Mouse (Mus musculus): Measurements from ENCODE around the gene Morn1. TPM values are rescaled to one million over a fixed set of nuclear protein-coding genes. Genes with fewer than 3 reads are reported as not detected.

Gene Morn1
- polyA plus RNA-seq, 1 experiment from 2014 or later = 3.0 TPM

- no peak for ATAC-seq
- no peaks in the 10 kb centered on the region for H3K9me3 ChIP-seq
- H3K9ac ChIP-seq = no peak overlapping the region
- H3K36me3 ChIP-seq = peaks cover 36% of the 10 kb centered on the region
- H3K27ac ChIP-seq = no peak overlapping the region
- H3K27me3 ChIP-seq (replicated peaks) = no peaks in the 10 kb centered on the region
- peaks cover 27% of the 10 kb centered on the region for H3K4me1 ChIP-seq (replicated peaks)
- no peak overlapping the region for H3K4me2 ChIP-seq (replicated peaks)
- no peak overlapping the region for H3K4me3 ChIP-seq (replicated peaks)
- WGBS = 86% methylated on average over 27 of the region's 27 CpGs
Observed at GRCm38 (mm10) chr4:155157871-155158542, 71.6 kb downstream of the Morn1 start.

GRCm38 (mm10) chr4:155158543-155158917 is 72.2 kb downstream of the Morn1 start:
- ATAC-seq = no peak
- H3K4me2 ChIP-seq (replicated peaks) = no peak overlapping the region
- no peaks in the 10 kb centered on the region for H3K9me3 ChIP-seq
- no peak overlapping the region for H3K9ac ChIP-seq
- WGBS = 70% methylated on average over 8 of the region's 8 CpGs
- no peak overlapping the region for H3K4me3 ChIP-seq (replicated peaks)
- H3K27me3 ChIP-seq (replicated peaks) = no peaks in the 10 kb centered on the region
- peaks cover 36% of the 10 kb centered on the region for H3K36me3 ChIP-seq
- H3K4me1 ChIP-seq (replicated peaks) = peaks cover 32% of the 10 kb centered on the region
- H3K27ac ChIP-seq = no peak overlapping the region

- peak; percentile 72 for ATAC-seq
Observed at GRCm38 (mm10) chr4:155162433-155163319, 76.3 kb downstream of the Morn1 start.

GRCm38 (mm10) chr4:155163320-155163651 is 76.9 kb downstream of the Morn1 start:
- Histone ChIP-seq H3K9me3 (no peaks in the 10 kb centered on the region), H3K27me3 (replicated peaks) (no peaks in the 10 kb centered on the region), H3K4me3 (replicated peaks) (no peak overlapping the region), H3K4me1 (replicated peaks) (peaks cover 46% of the 10 kb centered on the region), H3K9ac (peak overlapping the region; percentile 23; the same call in 1 of the 2 replicates), H3K36me3 (peaks cover 12% of the 10 kb centered on the region), H3K4me2 (replicated peaks) (peak overlapping the region; percentile 27), H3K27ac (peak overlapping the region; percentile 81)
- 33% methylated on average over 4 of the region's 4 CpGs for WGBS
- peak; percentile 52 for ATAC-seq

More at GRCm38 (mm10) chr4:155162433-155163319, 76.3 kb downstream of the Morn1 start:
- H3K27ac ChIP-seq = peak overlapping the region; percentile 81
- no peaks in the 10 kb centered on the region for H3K9me3 ChIP-seq
- H3K4me2 ChIP-seq (replicated peaks) = peak overlapping the region; percentile 27
- no peak overlapping the region for H3K4me3 ChIP-seq (replicated peaks)
- H3K27me3 ChIP-seq (replicated peaks) = no peaks in the 10 kb centered on the region
- 53% methylated on average over 7 of the region's 7 CpGs for WGBS
- H3K36me3 ChIP-seq = peaks cover 18% of the 10 kb centered on the region
- peaks cover 41% of the 10 kb centered on the region for H3K4me1 ChIP-seq (replicated peaks)
- peak overlapping the region; percentile 23; the same call in 1 of the 2 replicates for H3K9ac ChIP-seq

- Histone ChIP-seq H3K9me3 (no peaks in the 10 kb centered on the region), H3K27ac (peak overlapping the region; percentile 81), H3K4me1 (replicated peaks) (peaks cover 47% of the 10 kb centered on the region), H3K9ac (no peak overlapping the region), H3K4me3 (replicated peaks) (no peak overlapping the region), H3K4me2 (replicated peaks) (peak overlapping the region; percentile 7; the same call in 1 of the 2 replicates), H3K36me3 (peaks cover 10% of the 10 kb centered on the region), H3K27me3 (replicated peaks) (no peaks in the 10 kb centered on the region)
- 60% methylated on average over 8 of the region's 8 CpGs for WGBS
- ATAC-seq = peak; percentile 15
Observed at GRCm38 (mm10) chr4:155163685-155164084, 77.3 kb downstream of the Morn1 start.

GRCm38 (mm10) chr4:155164550-155164949 is 78.2 kb downstream of the Morn1 start:
- Histone ChIP-seq H3K4me1 (replicated peaks) (peaks cover 51% of the 10 kb centered on the region), H3K27ac (peak overlapping the region; percentile 29; the same call in 1 of the 2 replicates), H3K27me3 (replicated peaks) (no peaks in the 10 kb centered on the region), H3K36me3 (peaks cover 2% of the 10 kb centered on the region), H3K9me3 (no peaks in the 10 kb centered on the region), H3K4me3 (replicated peaks) (no peak overlapping the region), H3K9ac (no peak overlapping the region), H3K4me2 (replicated peaks) (no peak overlapping the region)
- no peak for ATAC-seq
- WGBS = 72% methylated on average over 6 of the region's 6 CpGs

- Histone ChIP-seq H3K9ac (no peak overlapping the region), H3K9me3 (no peaks in the 10 kb centered on the region), H3K4me3 (replicated peaks) (no peak overlapping the region), H3K4me2 (replicated peaks) (no peak overlapping the region), H3K27me3 (replicated peaks) (no peaks in the 10 kb centered on the region), H3K27ac (no peak overlapping the region), H3K4me1 (replicated peaks) (peaks cover 54% of the 10 kb centered on the region), H3K36me3 (no peaks in the 10 kb centered on the region)
- no peak for ATAC-seq
Observed at GRCm38 (mm10) chr4:155165861-155166260, 79.5 kb downstream of the Morn1 start.

- H3K9ac ChIP-seq = no peak overlapping the region
- no peaks in the 10 kb centered on the region for H3K9me3 ChIP-seq
- H3K36me3 ChIP-seq = no peaks in the 10 kb centered on the region
- H3K4me2 ChIP-seq (replicated peaks) = no peak overlapping the region
- no peak overlapping the region for H3K4me3 ChIP-seq (replicated peaks)
- ATAC-seq = no peak
- H3K4me1 ChIP-seq (replicated peaks) = peaks cover 54% of the 10 kb centered on the region
- no peak overlapping the region for H3K27ac ChIP-seq
- 92% methylated on average over 8 of the region's 8 CpGs for WGBS
- no peaks in the 10 kb centered on the region for H3K27me3 ChIP-seq (replicated peaks)
Observed at GRCm38 (mm10) chr4:155168835-155169252, 82.5 kb downstream of the Morn1 start.

GRCm38 (mm10) chr4:155170614-155171212 is 84.3 kb downstream of the Morn1 start:
- Histone ChIP-seq H3K9me3 (no peaks in the 10 kb centered on the region), H3K27ac (no peak overlapping the region), H3K4me1 (replicated peaks) (peaks cover 61% of the 10 kb centered on the region), H3K27me3 (replicated peaks) (no peaks in the 10 kb centered on the region), H3K36me3 (no peaks in the 10 kb centered on the region), H3K4me3 (replicated peaks) (no peak overlapping the region), H3K4me2 (replicated peaks) (no peak overlapping the region), H3K9ac (no peak overlapping the region)
- 71% methylated on average over 8 of the region's 8 CpGs for WGBS
- ATAC-seq = no peak

- Histone ChIP-seq H3K36me3 (no peaks in the 10 kb centered on the region), H3K27me3 (replicated peaks) (no peaks in the 10 kb centered on the region), H3K27ac (0 out of 2 replicates have a peak overlapping the region, but pooled peaks have one; percentile 98), H3K4me2 (replicated peaks) (0 out of 2 replicates have a peak overlapping the region, but pooled peaks have one; percentile 54), H3K4me3 (replicated peaks) (no peak overlapping the region), H3K9ac (no peak overlapping the region), H3K4me1 (replicated peaks) (peaks cover 73% of the 10 kb centered on the region), H3K9me3 (no peaks in the 10 kb centered on the region)
- WGBS = 69% methylated on average over 5 of the region's 5 CpGs
- ATAC-seq = no peak
Observed at GRCm38 (mm10) chr4:155171961-155172533, 85.7 kb downstream of the Morn1 start.

GRCm38 (mm10) chr4:155172909-155173821 is 86.8 kb downstream of the Morn1 start:
- peak; percentile 95 for ATAC-seq
- Histone ChIP-seq H3K9me3 (no peaks in the 10 kb centered on the region), H3K4me1 (replicated peaks) (peaks cover 81% of the 10 kb centered on the region), H3K27me3 (replicated peaks) (no peaks in the 10 kb centered on the region), H3K4me3 (replicated peaks) (peak overlapping the region; percentile 19), H3K36me3 (no peaks in the 10 kb centered on the region), H3K9ac (peak overlapping the region; percentile 42), H3K27ac (peak overlapping the region; percentile 98), H3K4me2 (replicated peaks) (peak overlapping the region; percentile 54)
- 16% methylated on average over 21 of the region's 21 CpGs for WGBS

Data from intestine, embryonic 15.5 days (tissue).